Mouse (Mus musculus) inflammation-experienced regulatory T-cells, adult 6 months (primary cell): ENCODE measurements around the gene Rpl5. TPM values are rescaled to one million over a fixed set of nuclear protein-coding genes. Genes with fewer than 3 reads are reported as not detected.

ENCODE experiments used
- ATAC-seq: one replicate; pipeline ENCODE4 v1.8.0; 2017
- polyA plus RNA-seq, 3 experiments: library from polyadenylated mRNA; unstranded; fragments of 100-300 nt; shearing (Covaris generic); gene quantifications; one replicate each; pipeline ENCODE4 v1.2.1; 2017

Gene Rpl5
- polyA plus RNA-seq, result 100 to 1,000 TPM in 1 of 3 experiments, 10 to 100 TPM in 2; 47.1 to 105 (median 92.6) TPM

- peak; percentile 87 for ATAC-seq
These were observed at the start of gene Rpl5 for GRCm38 (mm10) chr5:107900206-107901013. TSS of gene Rpl5 (plus strand) at chr5:107900502.

- ATAC-seq, result no peak
These were observed 46.5 kb upstream of the Rpl5 start for GRCm38 (mm10) chr5:107853807-107854206.

GRCm38 (mm10) chr5:107854556-107854955 lies 45.7 kb upstream of the Rpl5 start:
- no peak for ATAC-seq

DNA sequence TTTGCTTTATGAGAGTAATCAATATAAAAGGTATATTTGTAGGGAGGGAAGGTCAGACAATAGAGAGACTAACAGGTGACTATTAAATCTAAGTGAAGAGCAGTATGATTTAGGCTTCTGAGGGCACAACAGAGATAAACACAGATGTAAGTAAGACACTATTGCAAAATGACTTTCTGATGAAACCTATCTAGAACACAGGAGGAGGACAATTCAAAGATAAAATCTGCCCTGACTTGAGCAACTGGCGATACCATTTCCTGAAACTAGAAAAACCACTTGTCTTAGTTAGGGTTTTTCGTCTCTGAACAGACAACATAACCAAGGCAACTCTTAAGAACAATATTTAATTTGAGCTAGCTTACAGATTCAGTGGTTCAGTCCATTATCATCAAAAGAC lies 44.8 kb upstream of the Rpl5 start:
- ATAC-seq, result no peak

- peak; percentile 52 for ATAC-seq
These were observed 41.3 kb upstream of the Rpl5 start for GRCm38 (mm10) chr5:107858963-107859362.

DNA sequence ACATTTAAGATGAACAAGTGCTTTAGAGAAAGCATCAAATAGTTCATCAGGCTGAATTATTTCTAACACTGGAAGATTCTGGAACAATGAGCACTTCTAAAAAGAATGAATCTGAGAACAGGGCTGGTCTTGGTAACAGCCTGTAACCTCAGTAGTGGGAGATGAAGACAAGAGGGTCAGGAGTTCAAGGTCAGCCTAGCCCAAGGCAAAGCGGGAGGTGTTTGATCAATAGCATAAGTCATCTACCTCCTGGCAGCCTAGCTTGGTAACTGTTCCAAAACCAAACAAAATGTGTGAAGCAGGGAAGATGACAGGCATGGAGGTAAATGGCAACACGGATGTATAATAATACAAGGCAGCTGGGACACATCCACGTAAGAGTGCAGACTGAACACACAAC lies 36.3 kb upstream of the Rpl5 start:
- ATAC-seq, result no peak

GRCm38 (mm10) chr5:107866127-107867126 lies 33.9 kb upstream of the Rpl5 start:
- ATAC-seq, result no peak

GRCm38 (mm10) chr5:107867970-107868904 lies 32.1 kb upstream of the Rpl5 start:
- peak; percentile 75 for ATAC-seq

DNA sequence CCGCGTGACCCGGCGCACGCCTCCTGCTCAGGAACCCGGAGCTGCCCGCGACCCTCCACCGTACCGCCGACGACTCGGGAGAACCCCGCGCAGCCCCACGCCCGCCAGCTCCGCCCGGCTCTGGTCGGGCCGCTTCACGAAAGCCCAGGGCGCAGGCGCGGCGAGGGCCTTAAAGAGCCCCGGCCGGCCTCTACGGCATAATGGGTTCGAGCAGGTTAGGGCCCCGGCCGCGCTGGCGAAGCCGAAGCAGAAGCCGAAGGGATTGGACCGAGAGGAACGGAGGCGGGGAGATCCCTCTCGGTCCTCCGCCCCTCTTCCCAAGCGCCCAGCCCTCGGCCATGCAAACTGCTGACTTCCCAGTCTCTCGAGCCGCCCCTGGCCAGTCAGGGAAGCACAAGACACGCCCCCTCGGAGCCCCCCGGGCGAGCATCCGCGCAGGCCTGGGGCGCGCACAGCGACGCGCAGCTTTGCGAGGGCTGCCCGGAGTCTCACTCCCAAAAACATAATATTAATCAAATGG lies 31.3 kb upstream of the Rpl5 start:
- ATAC-seq, result peak; percentile 53

- no peak for ATAC-seq
These were observed 30.6 kb upstream of the Rpl5 start for GRCm38 (mm10) chr5:107869701-107870100.

- ATAC-seq, result no peak
These were observed 27.0 kb upstream of the Rpl5 start for GRCm38 (mm10) chr5:107873330-107873729.

DNA sequence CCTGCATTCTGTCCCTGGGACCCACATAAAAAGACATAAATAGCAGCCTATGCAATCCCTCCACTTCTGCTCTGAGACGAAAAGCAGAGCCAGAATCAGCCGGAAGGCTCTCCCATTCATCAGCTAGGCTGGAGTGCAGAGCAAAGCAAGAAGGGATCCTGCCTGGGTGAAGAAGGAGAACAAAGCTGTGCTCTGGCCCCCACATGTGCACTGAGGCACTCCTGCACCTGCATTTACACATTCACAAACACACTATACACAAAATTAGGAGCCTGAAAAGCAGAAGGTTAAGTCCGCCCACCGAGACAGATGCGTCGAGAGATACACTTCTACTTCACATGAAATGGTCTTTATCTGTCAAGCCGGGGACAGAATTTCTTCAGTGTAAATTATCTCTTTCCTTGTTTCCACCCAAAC lies 26.4 kb upstream of the Rpl5 start:
- no peak for ATAC-seq

DNA sequence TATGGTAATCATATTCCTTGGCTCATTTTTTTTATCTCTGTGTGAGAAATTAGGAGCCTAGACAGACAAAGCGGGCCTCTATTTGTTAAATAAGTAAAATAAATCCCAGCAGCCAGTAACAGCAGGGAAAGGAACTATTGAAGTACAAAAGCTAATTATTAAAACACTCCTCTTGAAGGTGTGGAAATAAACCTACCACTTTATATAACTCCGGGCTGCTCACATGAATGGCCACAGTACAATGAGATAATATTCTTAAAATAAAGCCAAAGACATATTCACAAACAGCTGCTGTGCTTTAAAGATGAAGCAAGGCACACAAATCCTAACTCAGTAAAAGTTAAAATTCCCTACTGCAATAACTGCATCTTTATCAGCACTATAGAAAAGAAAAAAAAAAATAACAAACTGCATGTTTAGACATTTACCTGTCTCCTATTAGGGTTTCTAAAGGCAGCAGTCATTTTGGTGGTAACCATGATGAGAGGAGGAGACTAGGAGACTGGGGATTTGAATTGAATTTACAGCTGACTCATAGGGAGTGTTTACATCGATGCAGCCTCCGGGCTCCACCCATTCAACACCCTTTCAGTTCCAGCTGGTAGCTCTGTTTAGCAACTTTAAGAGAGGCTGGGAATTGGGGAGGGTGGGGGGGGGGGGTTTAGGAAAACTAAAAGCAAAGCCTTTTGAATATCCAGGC lies 25.6 kb upstream of the Rpl5 start, which contains the start of gene Evi5:
TSS of gene Evi5 (minus strand) at position 547 of the 700 bp plus-strand sequence.
- no peak for ATAC-seq

GRCm38 (mm10) chr5:107875261-107875611 lies 25.1 kb upstream of the Rpl5 start:
- ATAC-seq, result no peak

DNA sequence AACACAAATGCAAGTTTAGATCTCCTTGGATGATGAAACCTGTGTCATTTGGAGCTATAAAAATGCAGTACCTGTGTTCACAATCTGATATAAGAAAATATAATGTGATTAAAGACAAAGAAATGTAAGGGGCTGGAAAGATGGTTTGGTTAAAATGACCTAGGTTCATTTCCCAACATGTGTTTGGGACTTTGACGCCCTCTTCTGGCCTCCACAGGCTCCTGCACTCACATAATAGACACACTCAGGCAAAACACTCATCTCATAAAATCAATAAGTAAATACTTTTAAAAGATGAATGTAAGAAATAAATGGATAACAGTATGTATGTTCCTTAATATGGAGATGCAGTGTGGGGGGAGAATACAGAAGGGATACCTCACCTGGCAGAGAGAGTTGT lies 23.2 kb upstream of the Rpl5 start:
- no peak for ATAC-seq

DNA sequence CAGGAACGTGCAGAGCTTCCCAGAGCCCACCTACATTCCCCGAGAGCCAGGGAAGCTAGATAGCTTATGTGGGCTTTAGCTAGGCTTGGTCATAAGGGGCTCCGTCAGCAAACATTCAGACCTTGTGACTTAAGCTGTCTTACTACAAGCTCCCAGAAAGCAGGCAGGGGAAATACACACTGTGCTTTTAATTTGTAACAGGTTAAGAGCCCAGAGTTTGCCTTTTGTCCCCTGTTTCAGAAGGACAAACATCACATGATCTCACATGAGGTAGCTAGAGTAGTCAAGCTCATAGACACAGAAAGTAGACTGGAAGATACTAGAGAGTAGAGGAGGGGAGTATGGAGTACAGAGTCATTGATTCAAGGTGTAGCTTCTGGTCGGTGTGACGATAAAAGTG lies 19.6 kb upstream of the Rpl5 start:
- no peak for ATAC-seq

GRCm38 (mm10) chr5:107889994-107890888 lies 10.1 kb upstream of the Rpl5 start:
- no peak for ATAC-seq

DNA sequence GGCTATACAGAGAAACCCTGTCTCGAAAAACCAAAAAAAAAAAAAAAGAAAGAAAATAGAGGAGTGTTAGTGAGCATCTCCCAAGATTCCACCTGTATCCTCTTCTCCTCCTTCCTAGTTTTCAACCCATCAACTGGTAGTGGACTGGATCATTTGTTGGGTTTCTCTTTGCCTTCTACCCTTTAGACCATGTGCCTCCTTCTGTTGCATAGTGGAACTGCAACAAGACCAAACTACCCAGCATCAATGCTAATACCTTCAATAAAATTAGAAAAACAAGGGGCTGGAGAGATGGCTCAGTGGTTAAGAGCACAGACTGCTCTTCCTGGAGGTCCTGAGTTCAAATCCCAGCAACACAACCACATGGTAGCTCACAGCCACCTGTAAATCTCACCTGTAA lies 8.8 kb upstream of the Rpl5 start:
- ATAC-seq, result peak; percentile 52

- ATAC-seq, result no peak
These were observed 5.6 kb upstream of the Rpl5 start for GRCm38 (mm10) chr5:107894676-107895075.

- no peak for ATAC-seq
These were observed 4.0 kb upstream of the Rpl5 start for GRCm38 (mm10) chr5:107896265-107896664.
